Mouse (Mus musculus) lung, postnatal 0 days (tissue): ENCODE measurements around the gene Gba.

Experiments
- CTCF ChIP-seq: IDR thresholded peaks from 2 replicates; pipeline ENCODE4 v1.5.1; 2016; ENCODE audit warnings: antibody characterized with exemption, mild to moderate bottlenecking
- EP300 ChIP-seq: IDR thresholded peaks from 2 replicates; pipeline ENCODE4 v1.6.1; 2016; ENCODE audit warnings: antibody characterized with exemption, mild to moderate bottlenecking, control low read depth

GRCm38 (mm10) chr3:89176421-89176820 lies 26.3 kb upstream of the Gba start:
- TF ChIP-seq CTCF (no peak), EP300 (no peak)
